ENCODE assay signal across 9 mouse cellular contexts in genomic region chr7:88206914-88207710, GRCm38 (mm10).
DNase-seq lines count a peak whose midpoint lies in the region; ATAC-seq and TF ChIP-seq lines count a peak whose summit lies in the region.
"Had no signal": no experiment of that assay in that cellular context is flagged by ENCODE, and none has a peak within 500 bp of the region (broad histone marks: within the 10 kb centered on the region; RNA-seq: fewer than 3 reads in every experiment).

No protein-coding gene starts in this region.

- H3K27ac ChIP-seq in kidney, postnatal 0 days: no peak overlapping the region
- H3K27ac ChIP-seq in hindbrain, embryonic 14.5 days: peak overlapping the region; percentile 70
- H3K27ac ChIP-seq in midbrain, embryonic 16.5 days (ENCODE audit: low read length): 0 out of 2 replicates have a peak overlapping the region, but pooled peaks have one; percentile 28
- H3K27ac ChIP-seq in gastrocnemius, adult 2 months: no peak overlapping the region

- H3K27me3 ChIP-seq in kidney, postnatal 0 days (ENCODE audit: insufficient read depth, low read length): no peaks in the 10 kb centered on the region
- no peaks in the 10 kb centered on the region for H3K27me3 ChIP-seq in hindbrain, embryonic 14.5 days (ENCODE audit: control insufficient read depth, insufficient read depth, low read length)
- no peaks in the 10 kb centered on the region for H3K27me3 ChIP-seq in midbrain, embryonic 16.5 days (ENCODE audit: control insufficient read depth, insufficient read depth, low read depth, low read length)
- H3K27me3 ChIP-seq: Patski had no signal

- TF ChIP-seq CTCF in kidney, postnatal 0 days (IDR thresholded peaks at IDR 0.05; ENCODE audit: low read depth): no peak
- no peak for TF ChIP-seq CTCF in gastrocnemius, adult 2 months (IDR thresholded peaks at IDR 0.05)
- no peak for TF ChIP-seq CTCF in lung, adult 2 months (IDR thresholded peaks at IDR 0.05; ENCODE audit: insufficient read depth, low read length)

- 36% methylated on average over 10 of the region's 10 CpGs for WGBS in kidney, postnatal 0 days
- 10% methylated on average over 10 of the region's 10 CpGs for WGBS in hindbrain, embryonic 14.5 days
- WGBS in midbrain, embryonic 16.5 days: 9% methylated on average over 10 of the region's 10 CpGs
- 57% methylated on average over 10 of the region's 10 CpGs for WGBS in lung, adult 2 months

- peak; percentile 38 for DNase-seq in kidney, postnatal 0 days (ENCODE audit: low spot score)
- DNase-seq in kidney, adult 9 months: no peak
- peak; percentile 69 for DNase-seq in brain, adult 2 months (ENCODE audit: low read depth, low spot score)
- DNase-seq in hindbrain, embryonic 14.5 days (ENCODE audit: low spot score): peak; percentile 64
- DNase-seq in gastrocnemius, adult 2 months: no peak
- no peak for DNase-seq in gastrocnemius, adult 8-10 months (ENCODE audit: low spot score in 2 of 2)
- DNase-seq in lung, adult 2 months: no peak

- H3K9me3 ChIP-seq in kidney, postnatal 0 days (replicated peaks; ENCODE audit: low read length): no peaks in the 10 kb centered on the region
- no peaks in the 10 kb centered on the region for H3K9me3 ChIP-seq in hindbrain, embryonic 14.5 days (ENCODE audit: control insufficient read depth, low read length)
- H3K9me3 ChIP-seq in midbrain, embryonic 16.5 days (replicated peaks; ENCODE audit: control insufficient read depth, low read length, poor library complexity, severe bottlenecking): no peaks in the 10 kb centered on the region

- TF ChIP-seq POLR2A in lung, adult 2 months (IDR thresholded peaks at IDR 0.05; ENCODE audit: borderline replicate concordance, extremely low read depth, low read depth, low read length): no peak

- intact Hi-C loops in gastrocnemius, adult 2 months (cut with DNase I): no loop called here

- no peak for ATAC-seq in kidney, postnatal 0 days (replicated peaks; ENCODE audit: low FRiP score, low read depth)
- ATAC-seq in hindbrain, embryonic 14.5 days (ENCODE audit: low FRiP score): peak; percentile 68
- peak; percentile 60 for ATAC-seq in midbrain, embryonic 16.5 days
- ATAC-seq: Patski had no signal

- no peaks in the 10 kb centered on the region for H3K4me1 ChIP-seq in kidney, postnatal 0 days (replicated peaks; ENCODE audit: insufficient read depth, low read length)
- 0 out of 2 replicates have a peak, but pooled peaks cover 10% of the 10 kb centered on the region for H3K4me1 ChIP-seq in hindbrain, embryonic 14.5 days (replicated peaks; ENCODE audit: control insufficient read depth, insufficient read depth, low read length)
- peaks cover 7% of the 10 kb centered on the region; the same call in 1 of the 2 replicates for H3K4me1 ChIP-seq in midbrain, embryonic 16.5 days (ENCODE audit: control insufficient read depth, insufficient read depth, low read length)
- H3K4me1 ChIP-seq in lung, adult 2 months (ENCODE audit: control insufficient read depth, insufficient read depth, low read length): peaks cover 2% of the 10 kb centered on the region

- H3K36me3 ChIP-seq in kidney, postnatal 0 days (ENCODE audit: insufficient read depth, low read length): no peaks in the 10 kb centered on the region
- H3K36me3 ChIP-seq in hindbrain, embryonic 14.5 days (replicated peaks; ENCODE audit: control insufficient read depth, insufficient read depth): no peaks in the 10 kb centered on the region
- H3K36me3 ChIP-seq in midbrain, embryonic 16.5 days (ENCODE audit: control insufficient read depth, insufficient read depth, low read length): no peaks in the 10 kb centered on the region

- H3K9ac ChIP-seq in kidney, postnatal 0 days (ENCODE audit: low read depth, low read length): no peak overlapping the region
- no peak overlapping the region for H3K9ac ChIP-seq in hindbrain, embryonic 14.5 days
- no peak overlapping the region for H3K9ac ChIP-seq in midbrain, embryonic 16.5 days (ENCODE audit: low read depth, low read length)

- H3K4me2 ChIP-seq in kidney, postnatal 0 days (ENCODE audit: low read length): no peak overlapping the region
- peak overlapping the region; percentile 19; the same call in 1 of the 2 replicates for H3K4me2 ChIP-seq in hindbrain, embryonic 14.5 days (replicated peaks)
- H3K4me2 ChIP-seq in midbrain, embryonic 16.5 days (ENCODE audit: low read length): peak overlapping the region; percentile 10

- no peak overlapping the region for H3K4me3 ChIP-seq in kidney, postnatal 0 days (replicated peaks; ENCODE audit: low read depth, low read length)
- no peak overlapping the region for H3K4me3 ChIP-seq in hindbrain, embryonic 14.5 days (replicated peaks; ENCODE audit: low read length)
- H3K4me3 ChIP-seq in midbrain, embryonic 16.5 days (ENCODE audit: low read depth, low read length): no peak overlapping the region
- no peak overlapping the region for H3K4me3 ChIP-seq in gastrocnemius, adult 2 months
- H3K4me3 ChIP-seq in lung, adult 2 months (replicated peaks; ENCODE audit: extremely low read depth, low read depth, low read length): no peak overlapping the region

Comparison
In these comparisons a context has a peak if more than half of its experiments do, and no peak if none do; other contexts are left out.
1. DNase-seq: peak in kidney, postnatal 0 days (single experiment), brain, adult 2 months (single experiment) and hindbrain, embryonic 14.5 days (single experiment); none in kidney, adult 9 months (single experiment), gastrocnemius, adult 2 months (single experiment), gastrocnemius, adult 8-10 months (0 of 2) and lung, adult 2 months (single experiment).
2. H3K27ac ChIP-seq: peak in hindbrain, embryonic 14.5 days (single experiment) and midbrain, embryonic 16.5 days (single experiment); none in kidney, postnatal 0 days (single experiment) and gastrocnemius, adult 2 months (single experiment).